Mouse (Mus musculus) forebrain, postnatal 0 days (tissue): ENCODE results near the gene Fads1. TPM values are rescaled to one million over a fixed set of nuclear protein-coding genes. Genes with fewer than 3 reads are reported as not detected.

ENCODE experiments used
- ATAC-seq: fragments of 200-750 bp; cut with Nextera tagmentation; 2 replicates; pipeline ENCODE4 v1.8.0; 2017; ENCODE audit warnings: mild to moderate bottlenecking, moderate library complexity
- DNase-seq: peaks from one replicate; pipeline ENCODE4 v3.0.0-alpha.2; 2015
- H3K27ac ChIP-seq: fragments of 300-500 bp; sonication (generic); 2 replicates; pipeline ENCODE4 v1.5.1; 2014; ENCODE audit warnings: low read depth, mild to moderate bottlenecking, antibody characterized with exemption, low read length, moderate library complexity, mixed read lengths
- H3K27me3 ChIP-seq: fragments of 300-500 bp; sonication (generic); 2 replicates; pipeline ENCODE4 v1.6.1; 2014; ENCODE audit warnings: mild to moderate bottlenecking, low read length, mixed read lengths; ENCODE audit not compliant: insufficient read depth
- H3K36me3 ChIP-seq: fragments of 300-500 bp; sonication (generic); 2 replicates; pipeline ENCODE4 v1.6.1; 2014; ENCODE audit warnings: mild to moderate bottlenecking, moderate library complexity; ENCODE audit not compliant: insufficient read depth
- H3K4me1 ChIP-seq: fragments of 300-500 bp; sonication (generic); 2 replicates; pipeline ENCODE4 v1.6.1; 2014; ENCODE audit warnings: antibody characterized with exemption; ENCODE audit not compliant: insufficient read depth
- H3K4me2 ChIP-seq: fragments of 300-500 bp; sonication (generic); 2 replicates; pipeline ENCODE4 v1.6.1; 2014; ENCODE audit warnings: low read depth, mild to moderate bottlenecking, moderate library complexity
- H3K4me3 ChIP-seq: fragments of 300-500 bp; sonication (generic); 2 replicates; pipeline ENCODE4 v1.5.1; 2014; ENCODE audit warnings: low read depth, low read length, mixed read lengths
- H3K9ac ChIP-seq: fragments of 300-500 bp; sonication (generic); 2 replicates; pipeline ENCODE4 v1.6.1; 2014; ENCODE audit warnings: mild to moderate bottlenecking
- H3K9me3 ChIP-seq: fragments of 300-500 bp; sonication (generic); 2 replicates; pipeline ENCODE4 v1.6.1; 2016; ENCODE audit warnings: low read length
- CTCF ChIP-seq: sonication (generic); IDR thresholded peaks from 2 replicates; pipeline ENCODE4 v1.5.1; 2016; ENCODE audit warnings: antibody characterized with exemption, control low read depth, low read depth
- WGBS: fragments of 180-500 bp; shearing (Covaris S2); extraction: QIAGEN DNeasy Blood & Tissue Kit; methylation state at CpG from one replicate; pipeline ENCODE4 v1.1.7; 2014; 5-methylcytosine and 5-hydroxymethylcytosine counted together
- polyA plus RNA-seq: library from polyadenylated mRNA; unstranded; fragments of >200 nt; fragmentation: Nextera tagmentation; extraction: Ambion mirVana; gene quantifications from 2 replicates; pipeline ENCODE4 v1.2.1, GENCODE M21; 2015
- total RNA-seq: library from RNA; depleted of rRNA; stranded (reverse); fragments of >200 nt; gene quantifications from 2 replicates; pipeline ENCODE4 v1.2.3, GENCODE M21; 2014

Fads1 gene
- total and polyA plus RNA-seq, 2 experiments from 2014 or later: 153 to 176 TPM

DNA sequence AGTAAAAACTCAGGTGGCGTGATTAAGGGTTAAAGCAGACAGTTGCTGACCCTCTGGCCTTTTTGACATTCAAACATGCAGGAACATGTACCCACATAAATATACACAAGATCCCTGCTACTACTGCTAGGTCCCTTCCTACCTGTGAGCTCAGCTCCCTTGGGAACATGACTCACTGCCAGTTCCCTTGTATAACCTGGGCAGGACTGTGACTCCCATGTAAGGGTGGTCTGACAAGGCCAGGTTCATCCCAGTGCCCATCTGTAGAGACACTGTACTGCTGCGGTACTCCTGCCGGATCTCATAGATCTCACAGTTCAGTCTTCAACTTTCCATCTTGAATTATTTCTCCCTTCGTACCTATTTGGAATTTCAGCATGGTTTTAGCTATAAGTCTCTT, 14.4 kb downstream of the Fads1 start:
- Histone ChIP-seq H3K4me3 (no peak overlapping the region), H3K4me1 (no peaks in the 10 kb centered on the region), H3K9me3 (no peaks in the 10 kb centered on the region), H3K4me2 (no peak overlapping the region), H3K36me3 (peaks cover 68% of the 10 kb centered on the region), H3K27me3 (no peaks in the 10 kb centered on the region), H3K27ac (no peak overlapping the region), H3K9ac (no peak overlapping the region)
- 90% methylated on average over 4 of the region's 4 CpGs for WGBS
- no peak for DNase-seq
- no peak for TF ChIP-seq CTCF
- no peak for ATAC-seq

DNA sequence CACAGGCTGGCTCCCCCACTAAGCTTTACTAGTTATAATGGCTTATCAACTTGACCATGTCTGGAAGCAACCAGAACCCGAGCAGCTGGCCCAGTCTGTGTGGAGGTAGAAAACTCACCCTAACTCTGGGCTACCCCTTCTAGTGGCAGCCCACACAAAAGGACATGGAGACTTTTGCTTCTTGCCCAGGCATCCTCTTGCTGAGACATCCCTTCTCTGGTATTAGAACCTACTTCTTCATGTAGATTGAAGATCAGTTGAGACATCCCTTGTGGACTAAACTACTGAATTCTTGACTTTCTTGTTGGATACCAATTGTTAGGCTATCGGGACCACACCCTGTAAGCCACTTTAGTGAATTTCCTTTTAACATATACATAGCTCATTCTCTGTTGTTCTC, 15.6 kb downstream of the Fads1 start:
- DNase-seq (no peak), ATAC-seq (no peak)
- Histone ChIP-seq H3K36me3 (peaks cover 56% of the 10 kb centered on the region), H3K27me3 (no peaks in the 10 kb centered on the region), H3K27ac (no peak overlapping the region), H3K4me1 (0 out of 2 replicates have a peak, but pooled peaks cover 8% of the 10 kb centered on the region), H3K4me3 (no peak overlapping the region), H3K9me3 (no peaks in the 10 kb centered on the region), H3K4me2 (no peak overlapping the region), H3K9ac (no peak overlapping the region)
- no peak for TF ChIP-seq CTCF
- WGBS: 63% methylated on average over 2 of the region's 2 CpGs

DNA sequence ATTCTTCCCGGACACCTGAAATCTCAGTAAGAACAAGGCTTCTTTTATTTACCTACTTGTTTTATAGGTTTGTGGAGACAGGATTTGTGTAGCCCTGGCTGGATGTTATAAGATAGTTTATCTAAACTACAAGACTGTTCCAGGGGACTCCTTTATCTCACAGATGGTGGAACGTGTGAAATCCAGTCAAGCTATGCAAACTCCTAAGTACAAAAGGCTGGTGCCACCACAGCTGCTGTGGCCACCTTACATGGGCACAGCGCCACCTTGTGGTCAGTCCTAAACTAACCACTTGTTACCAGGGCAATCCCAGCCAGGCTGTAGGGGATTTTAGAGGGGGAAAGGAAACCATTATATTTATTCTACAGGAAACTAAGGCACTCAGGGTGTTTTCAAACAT, 16.0 kb downstream of the Fads1 start:
- peak; percentile 72 for ATAC-seq
- H3K36me3 ChIP-seq: peaks cover 52% of the 10 kb centered on the region
- WGBS: 27% methylated on average over 3 of the region's 3 CpGs

DNA sequence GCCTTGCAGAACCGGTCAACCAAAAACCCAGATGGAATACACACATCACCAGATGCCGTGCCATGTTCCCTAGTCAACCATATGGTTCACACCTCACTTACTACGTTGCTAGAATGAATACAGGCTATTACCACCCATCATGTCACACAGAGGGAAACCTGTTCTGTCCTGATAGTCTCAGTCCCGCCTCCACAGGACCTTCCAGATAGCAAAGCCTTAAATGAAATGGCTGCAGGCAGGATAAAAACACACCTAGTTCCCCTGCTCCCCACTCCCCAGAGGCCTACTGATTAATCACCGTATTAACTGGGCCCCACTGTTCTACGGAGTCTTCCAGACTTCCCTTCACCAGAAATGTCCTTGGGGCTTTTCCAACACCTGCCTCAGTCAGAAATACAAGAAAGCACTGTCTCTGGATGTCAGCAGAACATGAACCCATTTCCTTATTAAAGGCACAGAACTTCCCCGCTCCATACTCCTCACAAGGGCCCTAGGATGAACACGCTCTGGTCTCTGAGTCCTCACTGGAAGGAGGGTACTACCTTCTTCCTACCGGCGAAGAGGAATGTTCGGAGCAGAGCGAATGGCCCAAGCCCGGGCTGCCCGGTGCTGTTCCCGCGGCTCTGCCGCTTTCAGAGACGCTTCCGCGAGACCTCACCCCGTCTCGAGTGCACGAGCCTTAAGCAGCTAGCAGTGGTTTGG, 20.6 kb downstream of the Fads1 start:
- H3K9ac ChIP-seq: peak overlapping the region; percentile 60
- DNase-seq (no peak), ATAC-seq (peak; percentile 42)
- TF ChIP-seq CTCF: no peak
- H3K27ac ChIP-seq: peak overlapping the region; percentile 71
- no peaks in the 10 kb centered on the region for H3K9me3 ChIP-seq
- H3K27me3 ChIP-seq: no peaks in the 10 kb centered on the region
- 0 out of 2 replicates have a peak, but pooled peaks cover 8% of the 10 kb centered on the region for H3K4me1 ChIP-seq
- 1% methylated on average over 23 of the region's 23 CpGs for WGBS
- peak overlapping the region; percentile 83 for H3K4me2 ChIP-seq
- H3K36me3 ChIP-seq: peaks cover 37% of the 10 kb centered on the region
- H3K4me3 ChIP-seq: peak overlapping the region; percentile 78

More for the DNA sequence above, 16.0 kb downstream of the Fads1 start:
- H3K9me3 ChIP-seq: no peaks in the 10 kb centered on the region
- peak; percentile 92 for TF ChIP-seq CTCF
- H3K27ac ChIP-seq: no peak overlapping the region
- H3K9ac ChIP-seq: no peak overlapping the region
- peak; percentile 87 for DNase-seq
- H3K4me2 ChIP-seq: no peak overlapping the region
- H3K4me1 ChIP-seq: 0 out of 2 replicates have a peak, but pooled peaks cover 8% of the 10 kb centered on the region
- no peaks in the 10 kb centered on the region for H3K27me3 ChIP-seq
- H3K4me3 ChIP-seq: no peak overlapping the region

DNA sequence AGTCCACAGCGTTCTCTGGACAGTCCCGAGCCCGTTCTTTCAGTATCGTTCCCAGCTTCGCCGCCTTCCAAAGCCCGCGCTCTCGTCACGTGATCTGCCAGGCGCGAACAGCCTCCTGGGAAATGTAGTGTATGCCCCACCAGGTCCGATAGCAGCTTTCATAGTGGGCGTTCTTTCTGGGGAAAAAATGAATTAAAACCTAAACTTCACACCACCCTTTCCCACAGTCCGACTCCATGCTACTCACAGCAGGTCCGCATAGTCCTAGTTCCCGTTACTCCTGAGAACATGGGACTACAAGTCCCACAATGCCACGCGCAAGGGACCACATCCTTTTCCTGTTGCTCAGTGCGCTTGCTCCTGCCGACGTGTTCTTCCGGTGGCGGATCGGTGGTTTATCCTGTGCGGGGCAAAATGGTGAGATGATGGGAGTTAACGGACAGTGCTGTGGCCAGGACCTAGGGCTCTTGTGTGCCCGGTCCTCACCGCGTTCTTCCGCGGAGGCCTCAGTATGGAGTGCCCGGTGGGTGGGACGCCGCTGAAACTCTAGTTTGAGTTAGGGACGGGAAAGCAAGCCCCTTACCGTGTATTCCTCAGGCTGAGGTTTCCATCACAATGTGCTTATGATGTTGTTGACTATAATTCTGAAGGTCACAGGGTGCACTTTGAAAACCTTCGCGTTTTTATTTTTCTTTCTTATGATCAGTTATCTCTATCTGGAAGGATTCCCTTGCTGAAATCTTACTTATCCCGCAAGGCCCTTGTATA, 21.3 kb downstream of the Fads1 start, which contains the start of the genes Tmem258 and Fen1:
Tmem258 (plus strand) TSS at position 167 of the 768 bp plus-strand sequence.
Fen1 (minus strand) TSS at position 322 of the 768 bp plus-strand sequence.
- ATAC-seq (peak; percentile 97), DNase-seq (peak; percentile 97)
- H3K27me3 ChIP-seq: no peaks in the 10 kb centered on the region
- peak within 1 kb of the TSS; percentile 83 for H3K4me2 ChIP-seq
- H3K36me3 ChIP-seq: peaks cover 44% of the 10 kb centered on the region
- no peak for TF ChIP-seq CTCF
- peak within 1 kb of the TSS; percentile 60 for H3K9ac ChIP-seq
- 0 out of 2 replicates have a peak, but pooled peaks cover 8% of the 10 kb centered on the region for H3K4me1 ChIP-seq
- 1% methylated on average over 40 of the region's 40 CpGs for WGBS
- peak within 1 kb of the TSS; percentile 71 for H3K27ac ChIP-seq
- H3K4me3 ChIP-seq: peak within 1 kb of the TSS; percentile 78
- no peaks in the 10 kb centered on the region for H3K9me3 ChIP-seq

DNA sequence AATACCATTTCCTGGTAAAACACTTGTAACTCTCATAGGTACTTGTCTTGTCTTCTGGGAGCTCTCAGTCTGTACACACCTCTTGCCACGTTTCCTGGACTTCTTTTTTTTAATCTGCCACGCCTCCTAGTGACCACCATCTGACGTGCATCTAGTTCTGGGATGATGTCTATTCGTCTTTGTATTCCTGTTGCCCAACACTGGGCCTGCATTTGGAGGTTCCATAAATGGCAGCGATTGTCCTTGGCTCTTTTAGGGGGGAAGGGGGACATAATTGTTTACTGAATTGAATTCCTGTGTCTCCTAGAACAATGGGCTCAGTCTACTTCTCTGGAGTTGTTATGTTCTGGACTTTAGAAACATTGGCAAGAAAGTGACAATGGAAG, 21.9 kb downstream of the Fads1 start:
- ATAC-seq: peak; percentile 27
- Histone ChIP-seq H3K9ac (peak overlapping the region; percentile 60), H3K4me2 (peak overlapping the region; percentile 83), H3K27ac (peak overlapping the region; percentile 71; the same call in 1 of the 2 replicates), H3K4me3 (peak overlapping the region; percentile 78), H3K4me1 (0 out of 2 replicates have a peak, but pooled peaks cover 8% of the 10 kb centered on the region), H3K9me3 (no peaks in the 10 kb centered on the region), H3K27me3 (no peaks in the 10 kb centered on the region), H3K36me3 (peaks cover 43% of the 10 kb centered on the region)
- peak; percentile 49 for TF ChIP-seq CTCF
- 2% methylated on average over 5 of the region's 5 CpGs for WGBS
- DNase-seq: peak; percentile 53

DNA sequence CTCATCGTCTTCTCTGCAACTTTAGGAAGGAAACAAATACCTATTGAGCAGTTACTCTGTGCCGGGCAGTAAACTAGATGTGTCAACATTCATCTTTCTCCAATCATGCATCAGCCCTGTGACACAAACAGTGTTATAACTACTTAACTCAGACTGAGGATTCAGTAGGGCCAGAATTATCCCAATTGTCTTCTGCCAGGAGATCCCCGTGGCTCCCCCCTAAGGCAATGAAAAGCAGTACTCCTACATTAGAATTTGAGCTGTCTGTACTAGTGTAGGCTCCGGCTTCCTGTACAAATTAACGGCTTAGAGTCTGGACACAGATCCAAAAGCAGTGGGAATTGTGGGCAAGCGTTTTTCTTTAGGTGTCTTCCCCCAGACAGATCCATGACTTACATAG, 22.4 kb downstream of the Fads1 start:
- WGBS: 70% methylated on average over 6 of the region's 6 CpGs
- Histone ChIP-seq H3K36me3 (peaks cover 43% of the 10 kb centered on the region), H3K4me1 (0 out of 2 replicates have a peak, but pooled peaks cover 8% of the 10 kb centered on the region), H3K27me3 (no peaks in the 10 kb centered on the region), H3K4me2 (peak overlapping the region; percentile 83), H3K9me3 (no peaks in the 10 kb centered on the region), H3K27ac (0 out of 2 replicates have a peak overlapping the region, but pooled peaks have one; percentile 71), H3K9ac (peak overlapping the region; percentile 60; the same call in 1 of the 2 replicates), H3K4me3 (peak overlapping the region; percentile 78)
- ATAC-seq (no peak), DNase-seq (no peak)
- peak; percentile 23; the same call in 1 of the 2 replicates for TF ChIP-seq CTCF
